Mouse (Mus musculus) lung, adult 2 months (tissue): ENCODE measurements around the gene Bhlhe40. TPM values are rescaled to one million over a fixed set of nuclear protein-coding genes. Genes with fewer than 3 reads are reported as not detected.

Experiments used
- DNase-seq: peaks from one replicate; pipeline ENCODE4 v3.0.0; 2022
- H3K4me1 ChIP-seq: fragments of 200-500 bp; 2 replicates; pipeline ENCODE4 v1.6.1; 2011; ENCODE audit warnings: low read length; ENCODE audit not compliant: control insufficient read depth, insufficient read depth
- H3K4me3 ChIP-seq: fragments of 200-500 bp; replicated peaks from 2 replicates; pipeline ENCODE3; 2011; ENCODE audit warnings: low read depth, mild to moderate bottlenecking, control low read depth, low read length; ENCODE audit errors: extremely low read depth
- CTCF ChIP-seq: fragments of 200-500 bp; IDR thresholded peaks from 2 replicates; pipeline ENCODE4 v1.5.1; 2011; ENCODE audit warnings: mild to moderate bottlenecking, low read length, control low read depth; ENCODE audit not compliant: insufficient read depth
- POLR2A ChIP-seq: fragments of 200-500 bp; IDR thresholded peaks from 2 replicates; pipeline ENCODE4 v1.6.1; 2011; ENCODE audit warnings: low read depth, mild to moderate bottlenecking, control low read depth, low read length, borderline replicate concordance; ENCODE audit errors: extremely low read depth
- WGBS: fragments of 180-500 bp; shearing (Covaris S2); methylation state at CpG from one replicate; pipeline ENCODE4 v1.1.7; 2018; 5-methylcytosine and 5-hydroxymethylcytosine counted together
- polyA plus RNA-seq: library from polyadenylated mRNA; depleted of rRNA; stranded (reverse); fragments of >200 nt; gene quantifications from 2 replicates; pipeline ENCODE4 v1.2.3, GENCODE M21; 2012

Gene Bhlhe40
- polyA plus RNA-seq, 1 experiment: 14.6 TPM

- H3K4me1 ChIP-seq: no peaks in the 10 kb centered on the region; the same call in 1 of the 2 replicates
- H3K4me3 ChIP-seq: no peak overlapping the region
- TF ChIP-seq POLR2A (no peak), CTCF (no peak)
- DNase-seq: no peak
- WGBS: 79% methylated on average over 9 of the region's 9 CpGs
These were observed 25.4 kb downstream of the Bhlhe40 start for GRCm38 (mm10) chr6:108685758-108686355.

DNA sequence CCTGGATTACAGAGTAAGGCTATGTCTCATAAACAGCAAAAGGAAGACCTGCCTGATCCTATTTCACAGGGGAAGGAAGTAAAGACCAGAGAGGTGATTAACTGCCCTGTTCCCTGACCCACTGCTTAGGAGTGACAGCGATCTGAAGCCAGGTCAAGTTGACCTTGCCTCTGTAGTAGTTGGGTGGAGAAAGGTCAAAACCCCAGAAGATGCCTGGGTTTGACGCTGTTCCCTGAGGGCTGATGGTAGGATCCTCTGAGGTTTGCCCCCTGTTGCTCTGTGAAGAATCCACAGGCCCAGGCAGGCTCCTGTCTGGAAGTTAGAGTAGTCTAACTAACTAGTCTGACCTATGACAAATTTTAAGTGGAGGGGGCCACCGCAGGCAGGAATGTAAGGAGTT is 26.5 kb downstream of the Bhlhe40 start:
- DNase-seq: no peak
- H3K4me1 ChIP-seq: no peaks in the 10 kb centered on the region; the same call in 1 of the 2 replicates
- H3K4me3 ChIP-seq: no peak overlapping the region
- WGBS: 72% methylated on average over 3 of the region's 3 CpGs
- TF ChIP-seq POLR2A (no peak), CTCF (no peak)

DNA sequence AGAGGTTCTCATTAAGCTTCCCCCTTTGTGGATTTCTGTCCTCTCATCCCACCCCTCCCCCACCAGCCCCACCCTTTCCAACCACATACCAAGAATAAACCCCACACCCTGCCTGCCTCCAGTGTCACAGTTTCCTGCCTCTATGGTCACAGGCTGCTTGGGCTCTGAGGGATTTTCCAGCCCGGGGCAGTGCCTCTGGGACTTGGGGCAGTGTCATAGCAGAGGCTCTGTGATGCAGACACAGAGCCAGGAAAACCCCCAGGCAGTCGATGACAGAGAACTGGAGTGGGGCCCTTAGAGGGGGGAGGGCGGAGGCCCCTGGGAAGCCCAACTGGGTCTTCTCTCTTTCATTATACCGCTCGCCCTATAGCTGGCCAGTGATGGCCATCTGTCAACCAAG is 27.9 kb downstream of the Bhlhe40 start:
- TF ChIP-seq POLR2A: no peak
- TF ChIP-seq CTCF: no peak
- no peak for DNase-seq
- Histone ChIP-seq H3K4me3 (no peak overlapping the region), H3K4me1 (no peaks in the 10 kb centered on the region; the same call in 1 of the 2 replicates)
- WGBS: 57% methylated on average over 5 of the region's 5 CpGs

DNA sequence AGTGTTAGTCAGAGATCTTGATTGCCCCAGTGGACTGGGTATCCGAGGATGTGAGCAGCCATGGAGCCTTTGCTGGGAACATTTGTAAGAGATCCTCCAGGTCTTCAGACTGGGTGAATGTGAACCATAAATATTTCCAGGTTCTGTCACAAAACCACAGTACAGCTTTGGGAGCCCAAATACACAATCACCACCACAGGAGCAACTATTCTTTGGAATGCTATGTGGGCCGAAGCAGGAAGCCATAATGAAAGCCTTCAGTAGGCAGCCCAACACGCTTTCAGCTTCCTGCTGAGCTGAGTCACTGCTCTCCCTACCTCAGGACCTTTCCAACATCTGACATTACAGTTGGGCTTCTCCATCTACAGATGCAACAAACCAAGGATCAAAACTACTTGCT is 32.6 kb downstream of the Bhlhe40 start:
- WGBS: 77% methylated on average over 3 of the region's 3 CpGs
- H3K4me3 ChIP-seq: no peak overlapping the region
- H3K4me1 ChIP-seq: peaks cover 3% of the 10 kb centered on the region; the same call in 1 of the 2 replicates
- DNase-seq: no peak
- no peak for TF ChIP-seq CTCF
- TF ChIP-seq POLR2A: no peak

DNA sequence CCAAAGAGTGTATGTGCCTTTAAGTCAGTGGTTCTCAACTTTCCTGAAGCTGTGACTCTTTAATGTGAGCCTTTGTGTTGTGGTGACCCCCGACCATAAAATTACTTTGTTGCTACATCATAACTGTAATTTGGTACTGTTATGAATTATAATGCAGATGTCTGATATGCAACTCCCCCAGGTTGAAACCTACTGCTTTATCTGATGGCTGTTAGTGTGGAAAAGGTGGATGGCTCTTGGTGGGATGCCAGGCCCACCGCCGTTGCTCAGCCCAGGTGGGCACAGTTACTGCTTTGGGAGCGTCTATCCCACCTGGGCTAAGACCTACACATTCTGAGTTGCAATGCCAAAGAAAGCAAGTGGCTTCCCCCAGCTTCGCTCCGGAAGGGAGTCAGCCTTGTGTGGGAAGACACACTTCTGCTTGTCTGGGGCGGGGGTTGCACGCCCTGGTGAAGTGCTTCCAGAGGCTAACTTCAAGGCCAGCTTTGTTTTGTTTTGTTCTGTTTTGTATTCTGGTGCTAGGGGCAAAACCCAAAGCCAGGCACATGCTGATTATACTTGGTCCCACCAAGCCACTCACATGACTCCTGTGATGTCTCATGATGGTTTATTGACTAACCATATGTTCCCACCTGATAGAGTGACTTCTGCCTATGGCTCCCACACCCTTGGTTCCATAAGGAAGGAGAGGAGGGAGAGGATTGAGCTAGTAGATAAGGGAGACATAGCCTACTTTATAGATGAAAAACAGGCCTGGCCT is 34.7 kb downstream of the Bhlhe40 start:
- no peak for DNase-seq
- Histone ChIP-seq H3K4me1 (peaks cover 3% of the 10 kb centered on the region; the same call in 1 of the 2 replicates), H3K4me3 (no peak overlapping the region)
- no peak for TF ChIP-seq POLR2A
- no peak for TF ChIP-seq CTCF
- 84% methylated on average over 8 of the region's 8 CpGs for WGBS

GRCm38 (mm10) chr6:108695844-108696821 is 35.7 kb downstream of the Bhlhe40 start:
- Histone ChIP-seq H3K4me3 (no peak overlapping the region), H3K4me1 (peaks cover 3% of the 10 kb centered on the region; the same call in 1 of the 2 replicates)
- WGBS: 74% methylated on average over 11 of the region's 11 CpGs
- DNase-seq: no peak
- no peak for TF ChIP-seq POLR2A
- no peak for TF ChIP-seq CTCF

DNA sequence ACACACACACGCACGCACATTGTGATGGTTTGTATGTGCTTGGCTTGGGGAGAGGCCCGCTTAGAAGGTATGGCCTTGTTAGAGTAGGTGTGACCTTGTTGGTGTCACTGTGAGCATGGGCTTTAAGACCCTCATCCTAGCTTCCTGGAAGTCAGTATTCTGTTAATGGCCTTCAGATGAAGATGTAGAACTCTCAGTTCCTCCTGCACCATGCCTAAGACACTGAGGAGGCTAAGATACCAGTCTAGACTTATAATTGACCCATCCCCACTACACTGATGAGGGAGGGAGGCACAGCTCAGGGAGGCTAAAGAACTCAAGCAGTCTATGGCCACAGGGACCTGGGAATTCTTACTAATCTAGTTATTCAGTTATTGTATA is 36.4 kb downstream of the Bhlhe40 start:
- TF ChIP-seq POLR2A (no peak), CTCF (no peak)
- no peak for DNase-seq
- Histone ChIP-seq H3K4me1 (peaks cover 3% of the 10 kb centered on the region; the same call in 1 of the 2 replicates), H3K4me3 (no peak overlapping the region)
- WGBS: 97% methylated on average over 3 of the region's 3 CpGs

DNA sequence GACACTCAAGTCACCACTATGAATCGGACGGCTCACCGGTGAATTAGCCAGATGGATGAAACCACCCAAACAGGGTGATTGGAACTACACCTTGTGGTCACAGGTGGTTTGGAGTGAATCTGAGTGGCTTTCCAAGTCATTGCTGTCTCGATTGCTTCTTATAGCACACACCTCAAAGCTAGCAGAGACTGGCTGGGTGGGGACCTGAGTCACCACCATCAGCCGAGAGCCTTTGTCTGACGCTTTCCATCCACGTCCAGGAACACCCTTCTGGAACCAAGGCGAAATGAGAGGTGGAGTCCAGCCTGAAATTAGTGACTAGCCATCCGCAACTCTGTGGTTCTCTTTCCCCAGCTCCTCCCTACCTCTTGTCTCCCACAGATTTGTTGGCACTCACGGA is 36.9 kb downstream of the Bhlhe40 start:
- no peak for DNase-seq
- Histone ChIP-seq H3K4me1 (peaks cover 3% of the 10 kb centered on the region; the same call in 1 of the 2 replicates), H3K4me3 (no peak overlapping the region)
- TF ChIP-seq CTCF (no peak), POLR2A (no peak)
- 87% methylated on average over 10 of the region's 10 CpGs for WGBS

GRCm38 (mm10) chr6:108698343-108698870 is 38.0 kb downstream of the Bhlhe40 start:
- Histone ChIP-seq H3K4me3 (no peak overlapping the region), H3K4me1 (peaks cover 3% of the 10 kb centered on the region; the same call in 1 of the 2 replicates)
- no peak for TF ChIP-seq POLR2A
- no peak for TF ChIP-seq CTCF
- no peak for DNase-seq
- WGBS: 81% methylated on average over 4 of the region's 4 CpGs
